Mouse (Mus musculus): ENCODE results near the gene Arl9. TPM values are rescaled to one million over a fixed set of nuclear protein-coding genes. Genes with fewer than 3 reads are reported as not detected.
A peak's percentile ranks its signal among the peaks of the same experiment; 100 is the strongest.

The Arl9 gene
- polyA plus RNA-seq, 1 experiment: not detected

DNA sequence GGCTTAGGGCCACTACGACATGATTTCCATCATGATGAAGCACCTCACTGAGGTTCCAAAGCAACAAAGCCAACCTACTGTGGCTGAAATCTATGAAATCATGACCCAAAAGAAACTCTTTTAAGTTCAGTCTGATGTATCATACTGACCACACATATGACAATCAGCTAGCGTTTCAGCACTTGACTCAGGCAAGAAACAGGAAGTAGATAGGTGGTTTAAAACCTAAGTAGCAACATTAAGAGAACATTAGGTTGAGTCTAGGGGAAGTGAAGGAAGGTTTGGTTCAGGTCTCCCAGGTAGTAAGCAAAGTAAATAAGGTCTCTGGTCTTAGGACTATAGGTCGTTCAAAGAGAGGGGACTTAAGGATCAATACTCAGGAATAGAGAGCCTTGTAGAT, 30.4 kb upstream of the Arl9 start:
- H3K27ac ChIP-seq (ENCODE audit: control insufficient read depth, insufficient read depth, low read depth, low read length, poor library complexity): no peak overlapping the region
- H3K4me1 ChIP-seq (ENCODE audit: control insufficient read depth, insufficient read depth, low read length): no peaks in the 10 kb centered on the region; the same call in 1 of the 2 replicates
- TF ChIP-seq POLR2A (IDR thresholded peaks at IDR 0.05; ENCODE audit: borderline replicate concordance, control insufficient read depth, low read depth, low read length): no peak
- H3K4me3 ChIP-seq (replicated peaks; ENCODE audit: control insufficient read depth, low read depth, low read length): no peak overlapping the region
- WGBS: 32% methylated on average over 3 of the region's 3 CpGs

DNA sequence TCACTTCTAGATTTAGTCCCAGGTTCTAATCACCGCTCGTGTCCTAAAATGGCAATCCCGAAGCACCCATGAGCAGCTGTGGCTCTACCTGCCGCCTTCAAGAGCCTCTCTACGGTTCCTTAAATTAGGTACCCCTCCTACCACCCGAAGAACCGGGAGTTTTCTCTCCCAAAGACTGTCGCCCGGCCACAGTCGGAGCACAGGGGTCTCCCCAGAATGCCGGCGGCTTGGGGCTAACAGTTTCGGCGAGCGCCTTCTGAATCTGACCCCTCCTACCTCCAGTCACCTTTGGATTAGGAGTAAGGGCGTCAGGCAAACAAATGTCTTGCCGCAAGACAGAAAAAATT, 29.7 kb upstream of the Arl9 start:
- H3K27ac ChIP-seq (ENCODE audit: control insufficient read depth, insufficient read depth, low read depth, low read length, poor library complexity): no peak overlapping the region
- WGBS: 2% methylated on average over 17 of the region's 17 CpGs
- no peak for TF ChIP-seq CTCF (IDR thresholded peaks at IDR 0.05; ENCODE audit: control insufficient read depth, insufficient read depth, low read length)
- no peak for TF ChIP-seq POLR2A (IDR thresholded peaks at IDR 0.05; ENCODE audit: borderline replicate concordance, control insufficient read depth, low read depth, low read length)
- H3K4me3 ChIP-seq (replicated peaks; ENCODE audit: control insufficient read depth, low read depth, low read length): peak overlapping the region; percentile 96
- no peaks in the 10 kb centered on the region; the same call in 1 of the 2 replicates for H3K4me1 ChIP-seq (ENCODE audit: control insufficient read depth, insufficient read depth, low read length)

GRCm38 (mm10) chr5:76974554-76975285, 29.1 kb upstream of the Arl9 start, which contains the start of gene Srp72:
Gene Srp72, plus strand, starts transcription at chr5:76974683.
- Histone ChIP-seq H3K4me1 (ENCODE audit: control insufficient read depth, insufficient read depth, low read length) (no peaks in the 10 kb centered on the region; the same call in 1 of the 2 replicates), H3K4me3 (replicated peaks; ENCODE audit: control insufficient read depth, low read depth, low read length) (peak within 1 kb of the TSS; percentile 96), H3K27ac (ENCODE audit: control insufficient read depth, insufficient read depth, low read depth, low read length, poor library complexity) (peak within 1 kb of the TSS; percentile 87)
- TF ChIP-seq POLR2A (IDR thresholded peaks at IDR 0.05; ENCODE audit: borderline replicate concordance, control insufficient read depth, low read depth, low read length): peak; percentile 54; the same call in 1 of the 2 replicates
- TF ChIP-seq CTCF (IDR thresholded peaks at IDR 0.05; ENCODE audit: control insufficient read depth, insufficient read depth, low read length): no peak
- WGBS: under 1% methylated on average over 60 of the region's 60 CpGs

- Histone ChIP-seq H3K4me1 (ENCODE audit: control insufficient read depth, insufficient read depth, low read length) (no peaks in the 10 kb centered on the region; the same call in 1 of the 2 replicates), H3K4me3 (replicated peaks; ENCODE audit: control insufficient read depth, low read depth, low read length) (no peak overlapping the region), H3K27ac (ENCODE audit: control insufficient read depth, insufficient read depth, low read depth, low read length, poor library complexity) (no peak overlapping the region)
- 76% methylated on average over 8 of the region's 8 CpGs for WGBS
- no peak for TF ChIP-seq CTCF (IDR thresholded peaks at IDR 0.05; ENCODE audit: control insufficient read depth, insufficient read depth, low read length)
- no peak for TF ChIP-seq POLR2A (IDR thresholded peaks at IDR 0.05; ENCODE audit: borderline replicate concordance, control insufficient read depth, low read depth, low read length)
These were observed 28.1 kb upstream of the Arl9 start for GRCm38 (mm10) chr5:76975736-76976135.

- Histone ChIP-seq H3K4me1 (ENCODE audit: control insufficient read depth, insufficient read depth, low read length) (no peaks in the 10 kb centered on the region), H3K4me3 (replicated peaks; ENCODE audit: control insufficient read depth, low read depth, low read length) (no peak overlapping the region), H3K27ac (ENCODE audit: control insufficient read depth, insufficient read depth, low read depth, low read length, poor library complexity) (no peak overlapping the region)
- 86% methylated on average over 11 of the region's 11 CpGs for WGBS
- TF ChIP-seq CTCF (IDR thresholded peaks at IDR 0.05; ENCODE audit: control insufficient read depth, insufficient read depth, low read length) (no peak), POLR2A (IDR thresholded peaks at IDR 0.05; ENCODE audit: borderline replicate concordance, control insufficient read depth, low read depth, low read length) (no peak)
These were observed 19.8 kb upstream of the Arl9 start for GRCm38 (mm10) chr5:76984015-76984414.

DNA sequence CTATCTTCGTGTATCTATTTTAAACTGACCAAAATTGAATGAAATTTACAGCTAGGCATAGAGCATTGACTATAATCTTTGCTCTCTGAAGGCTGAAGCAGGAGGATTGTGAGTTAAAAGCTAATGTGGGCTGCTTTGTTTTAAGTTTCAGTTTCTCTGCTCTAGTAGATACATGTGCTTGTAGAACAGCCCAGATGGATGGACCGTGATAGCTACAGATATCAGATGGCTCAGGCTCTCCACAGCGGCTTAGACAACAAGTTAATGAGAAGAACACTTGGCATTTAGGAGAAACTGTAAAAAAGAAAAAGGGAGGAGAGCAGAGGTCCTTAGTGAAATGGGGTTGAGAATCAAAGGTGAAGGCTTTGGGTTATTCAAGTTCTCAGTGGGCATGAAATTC, 13.1 kb upstream of the Arl9 start:
- H3K27ac ChIP-seq (ENCODE audit: control insufficient read depth, insufficient read depth, low read depth, low read length, poor library complexity): no peak overlapping the region
- WGBS: 69% methylated on average over 3 of the region's 3 CpGs
- H3K4me1 ChIP-seq (ENCODE audit: control insufficient read depth, insufficient read depth, low read length): no peaks in the 10 kb centered on the region
- no peak overlapping the region for H3K4me3 ChIP-seq (replicated peaks; ENCODE audit: control insufficient read depth, low read depth, low read length)
- TF ChIP-seq POLR2A (IDR thresholded peaks at IDR 0.05; ENCODE audit: borderline replicate concordance, control insufficient read depth, low read depth, low read length) (no peak), CTCF (IDR thresholded peaks at IDR 0.05; ENCODE audit: control insufficient read depth, insufficient read depth, low read length) (no peak)

- Histone ChIP-seq H3K4me3 (replicated peaks; ENCODE audit: control insufficient read depth, low read depth, low read length) (no peak overlapping the region), H3K4me1 (ENCODE audit: control insufficient read depth, insufficient read depth, low read length) (no peaks in the 10 kb centered on the region), H3K27ac (ENCODE audit: control insufficient read depth, insufficient read depth, low read depth, low read length, poor library complexity) (no peak overlapping the region)
- TF ChIP-seq POLR2A (IDR thresholded peaks at IDR 0.05; ENCODE audit: borderline replicate concordance, control insufficient read depth, low read depth, low read length) (no peak), CTCF (IDR thresholded peaks at IDR 0.05; ENCODE audit: control insufficient read depth, insufficient read depth, low read length) (no peak)
- WGBS: 68% methylated on average over 5 of the region's 5 CpGs
These were observed 10.6 kb upstream of the Arl9 start for GRCm38 (mm10) chr5:76993174-76993814.

DNA sequence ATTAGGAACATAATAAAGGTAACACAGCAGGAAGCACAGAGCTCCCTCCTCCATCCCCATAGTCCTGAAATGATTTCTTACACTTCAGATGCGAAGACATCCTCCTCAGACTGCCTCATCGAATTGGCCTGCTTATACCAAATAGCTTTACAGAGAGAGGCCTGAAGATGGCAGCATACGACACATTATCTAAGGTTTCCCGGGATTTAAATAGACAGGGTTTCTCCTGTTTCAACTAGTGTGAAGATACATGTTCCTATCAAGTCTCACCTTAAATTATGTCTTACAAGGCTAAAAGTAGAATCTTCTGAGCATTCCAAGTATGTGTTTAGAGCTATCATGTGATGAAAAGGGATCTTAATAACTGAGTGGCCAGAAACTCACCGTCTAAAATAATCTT, 5.4 kb upstream of the Arl9 start:
- TF ChIP-seq CTCF (IDR thresholded peaks at IDR 0.05; ENCODE audit: control insufficient read depth, insufficient read depth, low read length): no peak
- TF ChIP-seq POLR2A (IDR thresholded peaks at IDR 0.05; ENCODE audit: borderline replicate concordance, control insufficient read depth, low read depth, low read length): no peak
- 68% methylated on average over 5 of the region's 5 CpGs for WGBS
- H3K4me3 ChIP-seq (replicated peaks; ENCODE audit: control insufficient read depth, low read depth, low read length): no peak overlapping the region
- H3K27ac ChIP-seq (ENCODE audit: control insufficient read depth, insufficient read depth, low read depth, low read length, poor library complexity): no peak overlapping the region
- H3K4me1 ChIP-seq (ENCODE audit: control insufficient read depth, insufficient read depth, low read length): no peaks in the 10 kb centered on the region

Measured in bone marrow, adult 2 months (tissue).